Mouse (Mus musculus) kidney, adult 2 months (tissue): ENCODE data around the gene Susd6. TPM values are rescaled to one million over a fixed set of nuclear protein-coding genes. Genes with fewer than 3 reads are reported as not detected.

Experiments used
- DNase-seq: peaks from one replicate; pipeline ENCODE4 v3.0.0; 2021
- H3K27ac ChIP-seq: fragments of 200-500 bp; 2 replicates; pipeline ENCODE4 v1.5.1; 2012; ENCODE audit warnings: low read depth, low read length, control low read depth, inconsistent platforms; ENCODE audit not compliant: insufficient read depth
- H3K27me3 ChIP-seq: fragments of 200-500 bp; replicated peaks from 2 replicates; pipeline ENCODE4 v1.6.1; 2012; ENCODE audit warnings: mild to moderate bottlenecking, moderate library complexity, low read length, inconsistent platforms; ENCODE audit not compliant: control insufficient read depth, insufficient read depth
- H3K36me3 ChIP-seq: fragments of 200-500 bp; 2 replicates; pipeline ENCODE4 v1.6.1; 2012; ENCODE audit warnings: mild to moderate bottlenecking, moderate library complexity, low read length, inconsistent platforms; ENCODE audit not compliant: control insufficient read depth, insufficient read depth
- H3K4me1 ChIP-seq: fragments of 200-500 bp; 2 replicates; pipeline ENCODE4 v1.6.1; 2011; ENCODE audit warnings: low read length; ENCODE audit not compliant: control insufficient read depth, insufficient read depth
- H3K4me3 ChIP-seq: fragments of 200-500 bp; 2 replicates; pipeline ENCODE4 v1.5.1; 2011; ENCODE audit warnings: mild to moderate bottlenecking, low read depth, low read length, control low read depth; ENCODE audit not compliant: insufficient read depth
- CTCF ChIP-seq: fragments of 200-500 bp; conservative IDR thresholded peaks from 2 replicates; pipeline ENCODE4 v1.5.1; 2011; ENCODE audit warnings: low read depth, mild to moderate bottlenecking, control low read depth, low read length, moderate library complexity, mixed read lengths; ENCODE audit not compliant: insufficient read depth, insufficient read length
- POLR2A ChIP-seq: fragments of 200-500 bp; IDR thresholded peaks from one replicate; pipeline ENCODE4 v1.6.1; 2011; ENCODE audit warnings: low read depth, low read length, control low read depth
- WGBS: fragments of 180-500 bp; shearing (Covaris S2); methylation state at CpG from one replicate; pipeline ENCODE4 v1.1.7; 2018; 5-methylcytosine and 5-hydroxymethylcytosine counted together
- polyA plus RNA-seq: library from polyadenylated mRNA; depleted of rRNA; stranded (reverse); fragments of >200 nt; gene quantifications from 2 replicates; pipeline ENCODE4 v1.2.3, GENCODE M21; 2012

Gene Susd6
- polyA plus RNA-seq, 1 experiment, result 65.5 TPM

- Histone ChIP-seq H3K36me3 (no peaks in the 10 kb centered on the region), H3K27me3 (no peaks in the 10 kb centered on the region), H3K4me1 (peaks cover 49% of the 10 kb centered on the region), H3K27ac (peak overlapping the region; percentile 88), H3K4me3 (no peak overlapping the region)
- TF ChIP-seq CTCF (no peak), POLR2A (no peak)
- 31% methylated on average over 4 of the region's 4 CpGs for WGBS
- DNase-seq, result peak; percentile 48
Measured at GRCm38 (mm10) chr12:80821312-80822007, 31.1 kb downstream of the Susd6 start.

GRCm38 (mm10) chr12:80822533-80822932 is 32.2 kb downstream of the Susd6 start:
- Histone ChIP-seq H3K36me3 (no peaks in the 10 kb centered on the region), H3K4me3 (no peak overlapping the region), H3K27ac (no peak overlapping the region), H3K4me1 (peaks cover 47% of the 10 kb centered on the region), H3K27me3 (no peaks in the 10 kb centered on the region)
- WGBS, result 78% methylated on average over 7 of the region's 7 CpGs
- no peak for TF ChIP-seq CTCF
- TF ChIP-seq POLR2A, result no peak
- no peak for DNase-seq

GRCm38 (mm10) chr12:80824202-80824601 is 33.9 kb downstream of the Susd6 start:
- no peak for TF ChIP-seq CTCF
- no peak for TF ChIP-seq POLR2A
- peaks cover 48% of the 10 kb centered on the region for H3K4me1 ChIP-seq
- H3K4me3 ChIP-seq, result no peak overlapping the region
- H3K36me3 ChIP-seq, result no peaks in the 10 kb centered on the region
- no peaks in the 10 kb centered on the region for H3K27me3 ChIP-seq
- DNase-seq, result no peak
- WGBS, result 21% methylated on average over 1 of the region's 1 CpGs
- H3K27ac ChIP-seq, result no peak overlapping the region

- no peak overlapping the region for H3K4me3 ChIP-seq
- H3K27ac ChIP-seq, result no peak overlapping the region
- 62% methylated on average over 1 of the region's 1 CpGs for WGBS
- no peak for DNase-seq
- H3K36me3 ChIP-seq, result peaks cover 3% of the 10 kb centered on the region; the same call in 1 of the 2 replicates
- TF ChIP-seq POLR2A (no peak), CTCF (no peak)
- H3K4me1 ChIP-seq, result peaks cover 52% of the 10 kb centered on the region
- H3K27me3 ChIP-seq, result no peaks in the 10 kb centered on the region
Measured at GRCm38 (mm10) chr12:80826423-80826822, 36.1 kb downstream of the Susd6 start.

- Histone ChIP-seq H3K4me3 (no peak overlapping the region), H3K4me1 (peaks cover 51% of the 10 kb centered on the region), H3K27me3 (no peaks in the 10 kb centered on the region), H3K36me3 (peaks cover 3% of the 10 kb centered on the region; the same call in 1 of the 2 replicates), H3K27ac (peak overlapping the region; percentile 76)
- peak; percentile 68 for DNase-seq
- TF ChIP-seq CTCF (no peak), POLR2A (no peak)
- WGBS, result 17% methylated on average over 5 of the region's 5 CpGs
Measured at GRCm38 (mm10) chr12:80827464-80828015, 37.2 kb downstream of the Susd6 start.

- Histone ChIP-seq H3K27ac (peak overlapping the region; percentile 41; the same call in 1 of the 2 replicates), H3K36me3 (peaks cover 3% of the 10 kb centered on the region; the same call in 1 of the 2 replicates), H3K4me3 (no peak overlapping the region), H3K4me1 (peaks cover 52% of the 10 kb centered on the region), H3K27me3 (no peaks in the 10 kb centered on the region)
- DNase-seq, result no peak
- 69% methylated on average over 5 of the region's 5 CpGs for WGBS
- TF ChIP-seq POLR2A (no peak), CTCF (no peak)
Measured at GRCm38 (mm10) chr12:80828020-80828419, 37.7 kb downstream of the Susd6 start.

DNA sequence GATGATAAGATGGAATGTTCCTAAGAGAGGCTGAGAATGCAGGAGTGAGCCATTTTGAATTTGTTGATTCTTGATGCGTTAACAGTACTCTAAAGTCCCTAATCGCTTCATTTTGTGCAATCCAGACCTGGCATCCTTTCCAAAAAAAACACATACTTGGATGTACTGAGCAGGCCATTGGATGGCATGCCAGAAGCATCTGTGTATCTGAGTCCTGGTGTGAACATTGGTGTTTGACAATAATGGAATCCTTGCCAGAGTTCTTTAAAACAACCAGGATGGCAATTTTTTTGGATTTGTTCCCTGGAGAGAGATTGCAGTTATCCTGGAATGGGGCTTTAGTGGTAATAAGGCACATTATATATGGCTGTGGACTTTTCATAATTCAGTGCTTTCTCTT is 38.6 kb downstream of the Susd6 start:
- TF ChIP-seq POLR2A (no peak), CTCF (no peak)
- H3K4me3 ChIP-seq, result no peak overlapping the region
- H3K36me3 ChIP-seq, result peaks cover 3% of the 10 kb centered on the region; the same call in 1 of the 2 replicates
- no peak overlapping the region for H3K27ac ChIP-seq
- no peak for DNase-seq
- WGBS, result 74% methylated on average over 2 of the region's 2 CpGs
- H3K4me1 ChIP-seq, result peaks cover 57% of the 10 kb centered on the region
- H3K27me3 ChIP-seq, result no peaks in the 10 kb centered on the region
